Mouse (Mus musculus): ENCODE data around the gene Ubac2. TPM values are rescaled to one million over a fixed set of nuclear protein-coding genes. Genes with fewer than 3 reads are reported as not detected.

The Ubac2 gene
- polyA plus RNA-seq, 1 experiment from 2014 or later = 38.5 TPM

DNA sequence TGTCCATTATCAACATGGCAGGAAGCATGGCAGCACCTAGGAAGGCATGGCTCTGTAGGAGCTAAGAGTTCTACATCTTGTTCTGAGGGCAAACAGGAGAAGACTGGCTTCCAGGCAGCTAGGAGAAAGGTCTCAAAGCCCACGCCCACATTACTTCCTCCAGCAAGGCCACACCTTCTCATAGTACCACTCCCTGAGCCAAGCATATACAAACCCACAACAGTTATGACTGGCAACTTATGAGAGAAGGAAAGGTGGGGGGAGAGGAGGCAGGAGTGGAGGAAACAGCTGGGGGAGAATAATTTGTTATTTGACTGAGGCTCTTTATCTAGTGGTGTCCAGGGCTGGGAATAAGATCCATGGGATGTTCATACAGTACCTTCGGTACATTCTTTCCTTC, 157.4 kb downstream of the Ubac2 start:
- Histone ChIP-seq H3K27me3 (ENCODE audit: control insufficient read depth, insufficient read depth, low read length) (no peaks in the 10 kb centered on the region), H3K36me3 (ENCODE audit: control insufficient read depth, insufficient read depth, low read length) (no peaks in the 10 kb centered on the region), H3K9ac (ENCODE audit: low read length) (no peak overlapping the region), H3K27ac (replicated peaks) (no peak overlapping the region), H3K4me3 (ENCODE audit: low read depth, low read length) (no peak overlapping the region), H3K4me2 (replicated peaks; ENCODE audit: low read depth) (no peak overlapping the region), H3K9me3 (ENCODE audit: control insufficient read depth, low read length) (no peaks in the 10 kb centered on the region), H3K4me1 (replicated peaks; ENCODE audit: control insufficient read depth, insufficient read depth) (no peaks in the 10 kb centered on the region)
- ATAC-seq (ENCODE audit: low FRiP score, low TSS enrichment) = peak; percentile 82
- peak; percentile 31 for DNase-seq (ENCODE audit: low spot score)
- WGBS = 80% methylated on average over 2 of the region's 2 CpGs
- no peak for TF ChIP-seq EP300 (optimal IDR thresholded peaks at IDR 0.05)
- no peak for TF ChIP-seq CTCF (IDR thresholded peaks at IDR 0.05; ENCODE audit: low read depth)

DNA sequence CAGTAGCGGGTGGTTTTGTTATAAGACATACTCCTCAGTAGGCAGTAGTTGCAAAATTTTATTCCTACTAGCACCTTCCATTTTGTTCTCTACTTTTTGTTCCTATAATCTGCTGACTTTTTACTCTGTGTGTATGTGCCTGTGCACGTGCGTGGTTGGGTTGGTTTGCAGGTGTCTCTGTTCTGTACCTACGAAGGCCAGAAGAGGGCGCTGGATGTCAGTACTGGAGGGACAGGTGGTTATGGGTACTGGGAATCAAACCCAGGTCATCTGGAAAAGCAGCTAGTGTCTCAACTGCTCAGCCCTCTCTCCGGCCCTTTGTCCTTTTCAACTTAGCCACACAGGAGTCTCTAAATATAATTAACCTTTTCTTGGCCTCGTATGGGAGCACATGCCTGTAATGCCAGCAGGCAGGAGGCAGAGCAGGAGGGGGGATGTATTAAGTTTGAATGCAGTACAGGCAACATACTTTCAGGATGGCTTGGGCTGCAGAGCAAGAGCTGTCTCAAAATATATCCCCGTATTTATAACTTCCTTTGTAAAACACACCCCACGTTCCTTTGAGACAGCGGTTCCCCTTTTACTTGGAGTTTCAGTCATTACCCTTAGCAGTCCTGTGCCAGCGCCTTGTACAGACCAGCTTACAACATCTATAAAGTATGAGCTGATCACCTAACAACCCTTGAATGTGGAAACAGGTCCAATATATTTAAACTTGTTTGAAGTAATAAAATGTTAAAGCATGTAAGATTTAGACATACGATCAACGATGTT, 160.6 kb downstream of the Ubac2 start:
- Histone ChIP-seq H3K27ac (replicated peaks) (no peak overlapping the region), H3K9ac (ENCODE audit: low read length) (no peak overlapping the region), H3K9me3 (ENCODE audit: control insufficient read depth, low read length) (no peaks in the 10 kb centered on the region), H3K4me1 (replicated peaks; ENCODE audit: control insufficient read depth, insufficient read depth) (no peaks in the 10 kb centered on the region), H3K36me3 (ENCODE audit: control insufficient read depth, insufficient read depth, low read length) (no peaks in the 10 kb centered on the region), H3K27me3 (ENCODE audit: control insufficient read depth, insufficient read depth, low read length) (no peaks in the 10 kb centered on the region), H3K4me3 (ENCODE audit: low read depth, low read length) (no peak overlapping the region), H3K4me2 (replicated peaks; ENCODE audit: low read depth) (no peak overlapping the region)
- ATAC-seq (ENCODE audit: low FRiP score, low TSS enrichment) (no peak), DNase-seq (ENCODE audit: low spot score) (no peak)
- no peak for TF ChIP-seq EP300 (optimal IDR thresholded peaks at IDR 0.05)
- TF ChIP-seq CTCF (IDR thresholded peaks at IDR 0.05; ENCODE audit: low read depth) = peak; percentile 19; the same call in 1 of the 2 replicates
- 78% methylated on average over 13 of the region's 13 CpGs for WGBS

DNA sequence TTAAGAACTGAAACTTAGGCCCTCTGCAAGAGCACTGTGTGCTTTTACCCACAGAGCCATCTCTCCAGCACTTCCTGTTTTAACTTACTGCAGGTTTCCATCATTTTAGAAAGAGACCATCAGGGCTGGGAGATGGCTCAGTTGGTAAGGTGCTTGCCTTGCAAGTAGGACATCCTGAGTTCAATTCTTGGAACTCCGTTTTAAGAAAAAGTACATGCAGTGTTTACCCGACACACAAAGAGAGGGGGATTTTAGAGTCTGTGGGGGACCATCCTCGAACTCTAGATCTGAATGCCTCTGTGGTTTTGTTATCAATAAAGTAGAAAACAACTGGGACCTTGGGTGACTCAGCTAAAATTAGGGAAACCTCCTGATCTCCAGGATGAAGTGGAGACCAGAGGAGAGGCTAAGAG, 163.0 kb downstream of the Ubac2 start:
- H3K4me3 ChIP-seq (ENCODE audit: low read depth, low read length) = no peak overlapping the region
- 91% methylated on average over 3 of the region's 3 CpGs for WGBS
- H3K9ac ChIP-seq (ENCODE audit: low read length) = no peak overlapping the region
- no peak overlapping the region for H3K4me2 ChIP-seq (replicated peaks; ENCODE audit: low read depth)
- H3K27me3 ChIP-seq (ENCODE audit: control insufficient read depth, insufficient read depth, low read length) = no peaks in the 10 kb centered on the region
- DNase-seq (ENCODE audit: low spot score) (no peak), ATAC-seq (ENCODE audit: low FRiP score, low TSS enrichment) (no peak)
- no peak overlapping the region for H3K27ac ChIP-seq (replicated peaks)
- H3K36me3 ChIP-seq (ENCODE audit: control insufficient read depth, insufficient read depth, low read length) = no peaks in the 10 kb centered on the region
- TF ChIP-seq EP300 (optimal IDR thresholded peaks at IDR 0.05) (no peak), CTCF (IDR thresholded peaks at IDR 0.05; ENCODE audit: low read depth) (no peak)
- no peaks in the 10 kb centered on the region for H3K4me1 ChIP-seq (replicated peaks; ENCODE audit: control insufficient read depth, insufficient read depth)
- no peaks in the 10 kb centered on the region for H3K9me3 ChIP-seq (ENCODE audit: control insufficient read depth, low read length)

DNA sequence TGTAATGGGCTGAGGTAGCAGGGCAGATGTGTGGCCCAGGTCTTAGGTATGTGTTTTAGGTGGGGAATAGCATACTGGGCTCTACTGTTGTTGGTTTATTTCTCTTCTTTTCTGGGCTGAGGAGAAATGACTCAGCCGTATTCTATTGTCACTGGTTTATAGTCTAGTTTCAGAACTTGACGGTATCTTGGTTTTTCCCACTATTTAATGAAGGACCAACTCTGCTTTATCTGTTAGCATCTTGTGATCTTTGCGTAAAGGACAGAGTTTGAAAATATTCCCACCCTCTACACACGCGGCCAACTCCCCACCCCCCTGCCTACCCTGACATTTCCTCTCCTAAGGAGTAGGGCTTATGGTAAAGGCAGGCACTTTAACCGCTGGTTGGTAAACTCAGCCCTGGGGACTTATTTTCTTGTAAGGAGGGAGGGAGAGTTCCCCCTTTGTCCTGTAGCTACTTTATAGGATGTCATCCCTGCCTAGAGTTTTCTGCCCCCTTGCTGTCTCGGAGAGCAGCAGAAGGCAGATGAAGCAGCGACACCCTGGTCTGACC, 163.8 kb downstream of the Ubac2 start:
- H3K27me3 ChIP-seq (ENCODE audit: control insufficient read depth, insufficient read depth, low read length) = no peaks in the 10 kb centered on the region
- TF ChIP-seq CTCF (IDR thresholded peaks at IDR 0.05; ENCODE audit: low read depth) (no peak), EP300 (optimal IDR thresholded peaks at IDR 0.05) (no peak)
- no peak overlapping the region for H3K9ac ChIP-seq (ENCODE audit: low read length)
- DNase-seq (ENCODE audit: low spot score) = no peak
- H3K9me3 ChIP-seq (ENCODE audit: control insufficient read depth, low read length) = no peaks in the 10 kb centered on the region
- H3K4me2 ChIP-seq (replicated peaks; ENCODE audit: low read depth) = no peak overlapping the region
- H3K27ac ChIP-seq (replicated peaks) = no peak overlapping the region
- H3K4me1 ChIP-seq (replicated peaks; ENCODE audit: control insufficient read depth, insufficient read depth) = no peaks in the 10 kb centered on the region
- 75% methylated on average over 8 of the region's 8 CpGs for WGBS
- no peaks in the 10 kb centered on the region for H3K36me3 ChIP-seq (ENCODE audit: control insufficient read depth, insufficient read depth, low read length)
- no peak for ATAC-seq (ENCODE audit: low FRiP score, low TSS enrichment)
- no peak overlapping the region for H3K4me3 ChIP-seq (ENCODE audit: low read depth, low read length)

DNA sequence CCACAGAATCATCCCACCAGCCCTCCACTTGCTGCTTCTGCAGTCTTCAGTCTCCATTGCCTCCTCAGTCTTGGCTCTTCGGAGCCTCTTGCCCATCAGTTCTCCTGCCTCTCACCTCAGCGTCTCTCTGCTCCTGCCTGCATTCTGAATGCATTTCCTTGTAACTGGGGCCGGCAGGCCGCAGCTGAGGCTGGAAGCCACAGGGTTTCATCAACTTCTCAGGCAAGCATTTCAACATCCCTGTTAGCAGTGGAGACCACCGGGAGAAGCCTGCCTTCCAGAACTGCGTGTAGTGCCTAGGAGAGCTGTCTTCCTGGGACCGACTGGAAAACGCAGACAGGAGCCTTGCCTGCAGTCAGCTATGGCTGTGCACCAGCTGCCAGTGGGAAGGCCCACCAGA, 169.4 kb downstream of the Ubac2 start:
- Histone ChIP-seq H3K27me3 (ENCODE audit: control insufficient read depth, insufficient read depth, low read length) (no peaks in the 10 kb centered on the region), H3K9ac (ENCODE audit: low read length) (no peak overlapping the region), H3K4me1 (replicated peaks; ENCODE audit: control insufficient read depth, insufficient read depth) (no peaks in the 10 kb centered on the region), H3K9me3 (ENCODE audit: control insufficient read depth, low read length) (no peaks in the 10 kb centered on the region), H3K4me2 (replicated peaks; ENCODE audit: low read depth) (no peak overlapping the region), H3K36me3 (ENCODE audit: control insufficient read depth, insufficient read depth, low read length) (no peaks in the 10 kb centered on the region), H3K4me3 (ENCODE audit: low read depth, low read length) (no peak overlapping the region), H3K27ac (replicated peaks) (no peak overlapping the region)
- ATAC-seq (ENCODE audit: low FRiP score, low TSS enrichment) = no peak
- 91% methylated on average over 8 of the region's 8 CpGs for WGBS
- TF ChIP-seq EP300 (optimal IDR thresholded peaks at IDR 0.05) (no peak), CTCF (IDR thresholded peaks at IDR 0.05; ENCODE audit: low read depth) (no peak)
- DNase-seq (ENCODE audit: low spot score) = no peak

DNA sequence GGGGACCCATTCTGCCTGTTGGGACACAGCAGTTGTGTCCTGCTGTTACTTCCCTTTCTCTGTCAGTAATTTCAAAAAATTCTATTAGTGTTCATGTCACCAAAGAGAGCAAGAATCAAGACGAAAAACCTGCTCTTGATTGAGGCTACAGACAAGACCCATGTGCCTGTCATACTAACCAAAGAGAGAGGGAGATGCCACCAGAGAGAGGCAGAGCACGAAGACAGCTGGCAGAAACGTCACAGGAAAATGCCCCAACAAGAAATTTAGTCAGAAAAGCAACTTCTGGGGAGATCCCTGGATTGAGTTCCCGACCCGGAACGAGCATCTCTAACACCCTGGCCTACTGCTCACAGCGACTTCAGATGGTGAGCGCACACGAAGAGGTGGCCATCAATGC, 170.4 kb downstream of the Ubac2 start:
- WGBS = 85% methylated on average over 9 of the region's 9 CpGs
- no peaks in the 10 kb centered on the region for H3K4me1 ChIP-seq (replicated peaks; ENCODE audit: control insufficient read depth, insufficient read depth)
- no peaks in the 10 kb centered on the region for H3K9me3 ChIP-seq (ENCODE audit: control insufficient read depth, low read length)
- H3K9ac ChIP-seq (ENCODE audit: low read length) = no peak overlapping the region
- no peak overlapping the region for H3K4me2 ChIP-seq (replicated peaks; ENCODE audit: low read depth)
- no peak overlapping the region for H3K4me3 ChIP-seq (ENCODE audit: low read depth, low read length)
- no peak overlapping the region for H3K27ac ChIP-seq (replicated peaks)
- no peak for DNase-seq (ENCODE audit: low spot score)
- no peaks in the 10 kb centered on the region for H3K36me3 ChIP-seq (ENCODE audit: control insufficient read depth, insufficient read depth, low read length)
- H3K27me3 ChIP-seq (ENCODE audit: control insufficient read depth, insufficient read depth, low read length) = no peaks in the 10 kb centered on the region
- TF ChIP-seq CTCF (IDR thresholded peaks at IDR 0.05; ENCODE audit: low read depth) = no peak
- TF ChIP-seq EP300 (optimal IDR thresholded peaks at IDR 0.05) = no peak
- ATAC-seq (ENCODE audit: low FRiP score, low TSS enrichment) = no peak
